Mouse (Mus musculus) liver, embryonic 14.5 days (tissue): ENCODE results near the gene Pgbd5.

ENCODE experiments used
- CTCF ChIP-seq: IDR thresholded peaks from 2 replicates; pipeline ENCODE4 v1.5.1; 2016; ENCODE audit warnings: antibody characterized with exemption, low read depth, control low read depth
- EP300 ChIP-seq: IDR thresholded peaks from 2 replicates; pipeline ENCODE4 v1.6.1; 2016; ENCODE audit warnings: antibody characterized with exemption, low read depth

- TF ChIP-seq CTCF (no peak), EP300 (no peak)
Measured at GRCm38 (mm10) chr8:124360911-124361310, 78.5 kb downstream of the Pgbd5 start.
